Mouse (Mus musculus): ENCODE measurements around the gene Snrpn. TPM values are rescaled to one million over a fixed set of nuclear protein-coding genes. Genes with fewer than 3 reads are reported as not detected.

Snrpn gene
- polyA plus RNA-seq (2012; rRNA removed) = 27.6 and 33.5 TPM in 2 replicates

GRCm38 (mm10) chr7:60139742-60140480 lies at the start of gene Snrpn:
Gene Snrpn (minus strand): TSS chr7:60140219.

DNA sequence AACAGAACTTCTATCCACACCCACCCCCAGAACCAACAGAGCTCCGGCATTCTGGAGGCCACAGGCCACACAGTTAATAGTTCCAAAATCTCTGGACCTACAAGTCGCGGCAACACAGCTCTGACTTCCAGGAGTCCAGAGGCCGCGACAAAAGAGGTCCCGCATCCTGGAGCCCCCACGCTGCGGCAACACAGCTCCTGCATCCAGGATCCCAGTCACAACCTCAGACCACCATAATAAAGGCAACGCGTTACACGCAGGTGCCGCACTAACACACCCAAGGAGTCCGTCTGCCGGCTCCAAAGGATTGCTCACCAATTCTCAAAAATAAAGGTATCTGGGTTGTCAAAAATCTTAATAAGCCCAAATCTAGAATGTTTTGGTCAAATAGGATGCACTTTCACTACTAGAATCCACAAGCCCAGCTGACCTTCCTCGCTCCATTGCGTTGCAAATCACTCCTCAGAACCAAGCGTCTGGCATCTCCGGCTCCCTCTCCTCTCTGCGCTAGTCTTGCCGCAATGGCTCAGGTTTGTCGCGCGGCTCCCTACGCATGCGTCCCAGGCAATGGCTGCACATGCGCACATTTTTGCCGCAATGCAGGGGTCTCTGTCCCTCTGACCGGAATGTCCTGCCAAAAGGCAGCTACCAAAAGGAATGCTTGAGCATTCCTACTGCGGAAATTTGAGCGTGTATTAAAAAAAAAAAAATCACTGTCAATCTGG lies 135.3 kb downstream of the Snrpn start, which contains the start of the genes Snurf and Gm38393:
Gene Snurf (minus strand): TSS at position 444 of the 725 bp plus-strand sequence.
Gene Gm38393 (minus strand): TSS at position 459 of the 725 bp plus-strand sequence.

Other genes starting within 250 kb of the Snrpn start
- gene Snurf, start 135.2 kb downstream of the Snrpn start, polyA plus RNA-seq (2012; rRNA removed) = not detected in 2 replicates
- 0.48 and 5.0 TPM in 2 replicates for gene Gm38393, start 135.2 kb downstream of the Snrpn start, polyA plus RNA-seq (2012; rRNA removed)